Mouse (Mus musculus): ENCODE results near the gene Smg6. TPM values are rescaled to one million over a fixed set of nuclear protein-coding genes. Genes with fewer than 3 reads are reported as not detected.

The Smg6 gene
- polyA plus RNA-seq, 1 experiment from 2014 or later: 22.4 TPM

GRCm38 (mm10) chr11:75194121-75194849, 268.7 kb downstream of the Smg6 start:
- Histone ChIP-seq H3K4me3 (peak overlapping the region; percentile 52), H3K9me3 (no peaks in the 10 kb centered on the region), H3K4me2 (replicated peaks) (peak overlapping the region; percentile 90), H3K9ac (peak overlapping the region; percentile 60), H3K27ac (no peak overlapping the region), H3K36me3 (no peaks in the 10 kb centered on the region), H3K27me3 (peaks cover 76% of the 10 kb centered on the region), H3K4me1 (peaks cover 45% of the 10 kb centered on the region)
- ATAC-seq (ENCODE audit: low FRiP score, low read depth): no peak
- under 1% methylated on average over 52 of the region's 52 CpGs for WGBS

GRCm38 (mm10) chr11:75194850-75195461, 269.3 kb downstream of the Smg6 start:
- Histone ChIP-seq H3K9ac (peak overlapping the region; percentile 60), H3K9me3 (no peaks in the 10 kb centered on the region), H3K36me3 (no peaks in the 10 kb centered on the region), H3K4me1 (peaks cover 39% of the 10 kb centered on the region), H3K27me3 (peaks cover 82% of the 10 kb centered on the region), H3K27ac (no peak overlapping the region), H3K4me3 (peak overlapping the region; percentile 52), H3K4me2 (replicated peaks) (peak overlapping the region; percentile 90)
- no peak for ATAC-seq (ENCODE audit: low FRiP score, low read depth)
- WGBS: 0% methylated on average over 39 of the region's 39 CpGs

- H3K4me1 ChIP-seq: peaks cover 36% of the 10 kb centered on the region
- 53% methylated on average over 6 of the region's 6 CpGs for WGBS
Observed at GRCm38 (mm10) chr11:75196131-75196530, 270.5 kb downstream of the Smg6 start.

GRCm38 (mm10) chr11:75197956-75198355, 272.3 kb downstream of the Smg6 start:
- Histone ChIP-seq H3K4me3 (no peak overlapping the region), H3K27me3 (peaks cover 66% of the 10 kb centered on the region), H3K36me3 (no peaks in the 10 kb centered on the region), H3K4me1 (peaks cover 36% of the 10 kb centered on the region), H3K9me3 (no peaks in the 10 kb centered on the region), H3K9ac (no peak overlapping the region), H3K27ac (no peak overlapping the region), H3K4me2 (replicated peaks) (no peak overlapping the region)
- WGBS: 41% methylated on average over 7 of the region's 7 CpGs
- ATAC-seq (ENCODE audit: low FRiP score, low read depth): no peak

More at GRCm38 (mm10) chr11:75196131-75196530, 270.5 kb downstream of the Smg6 start:
- ATAC-seq (ENCODE audit: low FRiP score, low read depth): no peak
- Histone ChIP-seq H3K9me3 (no peaks in the 10 kb centered on the region), H3K27me3 (peaks cover 82% of the 10 kb centered on the region), H3K4me3 (no peak overlapping the region), H3K9ac (no peak overlapping the region), H3K36me3 (no peaks in the 10 kb centered on the region), H3K4me2 (replicated peaks) (no peak overlapping the region), H3K27ac (no peak overlapping the region)

- Histone ChIP-seq H3K4me3 (no peak overlapping the region), H3K27ac (no peak overlapping the region), H3K9ac (no peak overlapping the region), H3K9me3 (no peaks in the 10 kb centered on the region), H3K36me3 (no peaks in the 10 kb centered on the region), H3K27me3 (peaks cover 58% of the 10 kb centered on the region), H3K4me1 (peaks cover 28% of the 10 kb centered on the region), H3K4me2 (replicated peaks) (no peak overlapping the region)
- WGBS: 70% methylated on average over 4 of the region's 4 CpGs
- no peak for ATAC-seq (ENCODE audit: low FRiP score, low read depth)
Observed at GRCm38 (mm10) chr11:75198792-75199191, 273.2 kb downstream of the Smg6 start.

GRCm38 (mm10) chr11:75199951-75200350, 274.3 kb downstream of the Smg6 start:
- Histone ChIP-seq H3K4me3 (no peak overlapping the region), H3K36me3 (no peaks in the 10 kb centered on the region), H3K4me2 (replicated peaks) (no peak overlapping the region), H3K9me3 (no peaks in the 10 kb centered on the region), H3K27me3 (peaks cover 46% of the 10 kb centered on the region), H3K9ac (no peak overlapping the region), H3K4me1 (peaks cover 23% of the 10 kb centered on the region), H3K27ac (no peak overlapping the region)
- no peak for ATAC-seq (ENCODE audit: low FRiP score, low read depth)
- 66% methylated on average over 5 of the region's 5 CpGs for WGBS

- no peaks in the 10 kb centered on the region for H3K9me3 ChIP-seq
- H3K27ac ChIP-seq: no peak overlapping the region
- H3K9ac ChIP-seq: no peak overlapping the region
- 85% methylated on average over 12 of the region's 12 CpGs for WGBS
- no peaks in the 10 kb centered on the region for H3K36me3 ChIP-seq
- no peak overlapping the region for H3K4me3 ChIP-seq
- no peak overlapping the region for H3K4me2 ChIP-seq (replicated peaks)
- peaks cover 19% of the 10 kb centered on the region for H3K4me1 ChIP-seq
- H3K27me3 ChIP-seq: peaks cover 36% of the 10 kb centered on the region
- no peak for ATAC-seq (ENCODE audit: low FRiP score, low read depth)
Observed at GRCm38 (mm10) chr11:75200935-75201334, 275.3 kb downstream of the Smg6 start.

GRCm38 (mm10) chr11:75201721-75202120, 276.1 kb downstream of the Smg6 start:
- 53% methylated on average over 8 of the region's 8 CpGs for WGBS
- ATAC-seq (ENCODE audit: low FRiP score, low read depth): no peak

GRCm38 (mm10) chr11:75203926-75204325, 278.3 kb downstream of the Smg6 start:
- no peak for ATAC-seq (ENCODE audit: low FRiP score, low read depth)
- WGBS: 78% methylated on average over 4 of the region's 4 CpGs
- H3K4me2 ChIP-seq (replicated peaks): no peak overlapping the region
- no peak overlapping the region for H3K4me3 ChIP-seq
- no peak overlapping the region for H3K9ac ChIP-seq
- H3K27me3 ChIP-seq: peaks cover 7% of the 10 kb centered on the region; the same call in 1 of the 2 replicates
- H3K27ac ChIP-seq: no peak overlapping the region
- peaks cover 19% of the 10 kb centered on the region for H3K4me1 ChIP-seq
- no peaks in the 10 kb centered on the region for H3K9me3 ChIP-seq
- H3K36me3 ChIP-seq: no peaks in the 10 kb centered on the region

More at GRCm38 (mm10) chr11:75201721-75202120, 276.1 kb downstream of the Smg6 start:
- Histone ChIP-seq H3K4me3 (no peak overlapping the region), H3K27ac (no peak overlapping the region), H3K36me3 (no peaks in the 10 kb centered on the region), H3K9ac (no peak overlapping the region), H3K4me2 (replicated peaks) (no peak overlapping the region), H3K27me3 (peaks cover 28% of the 10 kb centered on the region), H3K4me1 (peaks cover 19% of the 10 kb centered on the region), H3K9me3 (no peaks in the 10 kb centered on the region)

- H3K4me2 ChIP-seq (replicated peaks): no peak overlapping the region
- H3K4me1 ChIP-seq: peaks cover 19% of the 10 kb centered on the region
- H3K27ac ChIP-seq: no peak overlapping the region
- no peak overlapping the region for H3K9ac ChIP-seq
- peaks cover 5% of the 10 kb centered on the region; the same call in 1 of the 2 replicates for H3K27me3 ChIP-seq
- no peak for ATAC-seq (ENCODE audit: low FRiP score, low read depth)
- WGBS: 41% methylated on average over 9 of the region's 9 CpGs
- no peaks in the 10 kb centered on the region for H3K9me3 ChIP-seq
- H3K4me3 ChIP-seq: no peak overlapping the region
- no peaks in the 10 kb centered on the region for H3K36me3 ChIP-seq
Observed at GRCm38 (mm10) chr11:75204472-75204871, 278.8 kb downstream of the Smg6 start.

GRCm38 (mm10) chr11:75206347-75206746, 280.7 kb downstream of the Smg6 start:
- no peaks in the 10 kb centered on the region for H3K36me3 ChIP-seq
- no peak for ATAC-seq (ENCODE audit: low FRiP score, low read depth)
- no peaks in the 10 kb centered on the region for H3K9me3 ChIP-seq
- WGBS: 61% methylated on average over 4 of the region's 4 CpGs
- H3K27me3 ChIP-seq: no peaks in the 10 kb centered on the region
- no peak overlapping the region for H3K4me2 ChIP-seq (replicated peaks)
- H3K4me1 ChIP-seq: peaks cover 18% of the 10 kb centered on the region
- no peak overlapping the region for H3K4me3 ChIP-seq
- H3K27ac ChIP-seq: no peak overlapping the region
- no peak overlapping the region for H3K9ac ChIP-seq

- Histone ChIP-seq H3K9ac (no peak overlapping the region), H3K4me1 (peaks cover 31% of the 10 kb centered on the region), H3K27me3 (no peaks in the 10 kb centered on the region), H3K27ac (no peak overlapping the region), H3K9me3 (no peaks in the 10 kb centered on the region), H3K4me2 (replicated peaks) (no peak overlapping the region), H3K36me3 (no peaks in the 10 kb centered on the region), H3K4me3 (no peak overlapping the region)
- no peak for ATAC-seq (ENCODE audit: low FRiP score, low read depth)
- 64% methylated on average over 4 of the region's 4 CpGs for WGBS
Observed at GRCm38 (mm10) chr11:75209363-75209762, 283.7 kb downstream of the Smg6 start.
